Mouse (Mus musculus) CH12F3 (cell line): ENCODE results near the gene Nckipsd.

Experiments
- in situ Hi-C: fragments of 300-500 bp; cut with MboI; formaldehyde crosslinking; loops from 2 replicates; pipeline ENCODE4 v1.14.3; 2020; ENCODE audit warnings: low sequenced_read_pairs

Gene Nckipsd

DNA sequence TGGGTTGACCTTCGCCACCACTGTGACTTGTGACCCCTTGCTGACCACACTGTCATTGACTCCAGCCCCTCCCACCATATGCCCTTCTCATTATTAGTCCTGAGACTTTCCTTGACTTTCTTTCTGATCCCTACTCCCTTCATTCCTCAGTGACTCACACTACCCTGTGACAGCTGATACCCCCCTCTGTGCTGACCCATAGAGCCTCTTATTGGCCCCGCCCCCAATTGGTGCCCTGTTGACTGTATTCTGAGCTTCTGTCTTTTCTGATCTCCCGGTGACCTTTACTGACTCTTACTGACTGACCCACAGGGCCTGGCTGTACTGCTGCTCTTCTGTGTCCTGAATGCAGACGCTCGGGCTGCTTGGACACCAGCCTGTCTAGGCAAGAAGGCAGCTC lies 37.2 kb downstream of the Nckipsd start:
- in situ Hi-C loops = no loop called here

DNA sequence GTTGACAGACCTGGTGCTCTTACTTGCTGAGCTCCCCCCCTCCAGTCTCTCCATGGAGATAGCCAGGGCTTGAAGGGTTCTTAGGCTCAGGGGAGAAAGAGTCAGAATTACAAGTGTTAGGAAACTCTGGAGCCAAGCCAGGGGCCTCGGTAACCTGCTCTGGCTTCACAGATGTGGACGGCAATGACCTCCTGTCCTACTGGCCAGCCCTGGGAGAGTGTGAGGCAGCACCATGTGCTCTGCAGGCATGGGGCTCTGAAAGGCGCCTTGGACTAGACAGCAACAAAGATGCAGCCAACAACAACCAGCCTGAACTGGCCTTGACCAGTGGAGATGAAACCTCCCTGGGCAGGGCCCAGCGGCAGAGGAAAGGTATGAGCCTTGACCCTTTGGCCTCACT lies 39.2 kb downstream of the Nckipsd start:
- in situ Hi-C loops = no loop called here

DNA sequence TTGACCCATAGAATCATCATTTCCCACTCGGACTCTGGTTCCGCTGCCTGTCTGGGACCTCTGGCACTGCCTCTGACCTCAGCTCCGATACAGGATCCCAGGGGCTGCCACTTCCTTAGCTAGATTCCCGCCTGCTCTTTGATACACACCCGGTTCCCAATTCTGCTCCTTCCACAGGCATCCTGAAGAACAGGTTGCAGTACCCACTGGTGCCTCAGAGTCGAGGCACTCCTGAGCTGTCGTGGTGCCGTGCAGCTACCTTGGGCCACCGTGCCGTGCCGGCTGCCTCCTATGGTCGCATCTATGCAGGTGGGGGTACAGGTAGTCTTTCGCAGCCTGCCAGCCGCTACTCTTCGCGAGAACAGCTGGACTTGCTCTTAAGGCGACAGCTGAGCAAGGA lies 40.3 kb downstream of the Nckipsd start:
- in situ Hi-C loops = no loop called here

DNA sequence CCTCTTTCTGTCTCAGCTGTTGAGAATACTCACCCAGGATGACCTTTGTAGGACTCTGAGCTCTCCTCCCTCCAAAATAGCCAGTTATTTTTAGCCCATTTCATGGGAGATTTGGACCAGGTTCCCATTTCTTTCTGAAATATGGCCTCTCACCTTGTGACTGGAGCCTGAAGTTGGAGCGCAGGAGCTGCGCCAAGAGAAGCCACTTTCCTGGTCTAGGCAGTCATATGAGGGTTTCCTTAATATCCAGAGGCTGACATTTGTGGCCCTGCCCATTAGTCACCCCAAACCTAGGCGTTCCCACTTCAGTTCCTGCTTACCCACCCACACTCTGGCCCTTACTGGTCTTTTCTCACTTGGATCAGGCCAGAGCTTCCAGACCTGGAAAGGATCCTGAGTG lies 44.8 kb downstream of the Nckipsd start, which contains the start of gene Slc26a6:
Gene Slc26a6 (plus strand): TSS at position 308 of the 400 bp plus-strand sequence.
- in situ Hi-C loops = no loop called here

DNA sequence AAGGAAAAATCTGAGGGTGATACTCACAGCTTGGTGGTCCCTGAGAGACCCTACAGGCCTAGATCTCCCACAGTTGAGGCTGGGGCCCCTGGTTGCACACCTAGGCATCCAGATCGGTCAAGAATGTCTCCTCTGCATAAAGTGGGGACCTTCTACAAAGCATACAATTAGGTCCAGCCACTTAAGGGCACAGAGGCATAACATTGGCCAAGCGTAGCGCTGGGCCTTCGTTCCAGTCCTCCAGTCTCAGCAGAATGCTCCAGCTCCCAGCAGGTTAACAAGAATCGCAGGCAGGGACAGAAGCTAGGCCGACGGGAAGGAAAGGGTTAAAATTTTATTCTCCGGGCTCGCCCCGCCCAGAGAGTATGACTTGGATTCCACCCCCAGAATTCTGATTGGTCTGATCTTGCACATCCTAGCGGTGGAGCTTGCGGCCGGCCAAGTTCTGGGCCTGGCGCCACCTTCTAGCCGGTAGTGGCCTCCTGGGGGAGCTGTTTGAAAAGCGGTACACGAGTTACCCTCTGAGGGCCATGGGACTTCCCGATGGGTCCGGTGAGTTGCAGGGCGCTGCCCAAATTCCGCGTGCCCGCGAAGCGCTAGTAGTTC lies 45.6 kb downstream of the Nckipsd start:
- in situ Hi-C loops = no loop called here

DNA sequence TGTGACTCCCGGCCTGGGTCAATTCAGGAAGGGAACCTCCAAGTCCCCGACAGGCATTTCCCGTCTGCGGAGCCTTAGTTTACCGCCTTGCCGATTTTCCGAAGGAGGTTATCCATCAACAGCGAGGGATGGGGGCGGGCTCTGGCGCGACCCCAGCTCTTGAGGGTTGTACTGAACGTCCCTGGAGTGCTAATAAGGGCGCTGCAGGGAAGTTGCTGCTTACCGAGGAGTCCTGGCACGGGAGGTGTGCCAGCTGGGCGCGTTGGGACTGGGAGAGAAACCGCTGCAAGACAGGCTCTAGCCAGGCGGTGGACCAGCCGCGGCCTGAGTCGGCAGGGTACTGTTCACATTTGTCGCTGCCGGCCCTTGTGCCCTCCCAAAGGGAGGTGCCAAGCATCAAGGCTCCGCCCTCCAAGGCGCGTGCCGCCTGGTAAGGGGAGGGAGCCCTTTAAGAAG lies 46.1 kb downstream of the Nckipsd start:
- in situ Hi-C loops = no loop called here

DNA sequence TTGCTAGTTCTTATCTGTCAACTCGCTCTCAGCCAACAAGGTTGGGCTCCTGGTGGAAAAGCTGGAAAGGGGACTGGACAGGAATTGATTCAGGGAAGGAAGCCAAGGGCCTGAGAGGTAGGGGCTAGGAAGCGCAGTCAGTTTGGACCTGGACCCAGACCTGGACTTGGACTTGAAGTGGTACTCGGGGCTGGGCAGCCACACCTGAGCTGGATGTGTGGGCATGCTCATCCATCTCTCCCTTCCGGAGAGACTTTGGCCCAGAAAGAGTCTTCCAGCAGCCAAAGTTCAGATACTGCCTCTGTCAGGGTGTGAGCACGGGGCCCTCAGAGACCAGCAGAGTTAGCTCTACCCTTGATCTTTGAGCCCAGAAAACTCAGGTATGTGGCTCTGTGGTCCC lies 47.2 kb downstream of the Nckipsd start:
- in situ Hi-C loops = no loop called here

DNA sequence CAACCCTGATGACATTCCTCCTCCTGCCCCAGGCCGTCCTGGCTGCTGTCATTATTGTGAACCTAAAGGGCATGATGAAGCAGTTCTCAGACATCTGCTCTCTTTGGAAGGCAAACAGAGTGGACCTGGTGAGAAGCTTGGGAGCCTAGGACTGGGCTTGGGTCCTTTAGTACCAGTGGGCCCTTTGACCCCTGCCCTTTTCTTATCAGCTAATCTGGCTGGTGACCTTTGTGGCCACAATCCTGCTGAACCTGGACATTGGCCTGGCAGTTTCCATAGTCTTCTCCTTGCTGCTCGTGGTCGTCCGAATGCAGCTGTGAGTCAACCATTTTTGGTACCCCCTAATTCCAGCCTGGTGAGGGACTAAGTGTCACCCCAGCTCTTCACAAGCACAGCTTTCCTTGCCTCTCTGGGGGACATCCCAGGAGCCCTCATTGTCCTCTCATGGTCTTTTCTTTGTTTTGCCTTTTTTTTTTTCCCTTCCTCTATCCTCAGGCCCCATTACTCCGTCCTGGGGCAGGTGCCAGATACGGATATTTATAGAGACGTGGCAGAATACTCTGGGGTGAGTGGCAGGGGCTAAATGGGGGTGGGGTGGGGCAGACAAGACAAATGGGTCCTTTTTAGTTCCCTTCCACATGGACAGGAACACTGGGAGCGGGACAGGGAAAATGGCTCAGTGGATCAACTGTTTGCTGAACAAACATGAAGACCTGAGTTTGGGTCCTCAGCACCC lies 50.8 kb downstream of the Nckipsd start:
- in situ Hi-C loops = no loop called here
